Mouse (Mus musculus): ENCODE measurements at regions not wholly inside any gene's neighbourhood (a gene's known extent, or its start where the extent isn't known, plus 50 kb on each side); places are given as distances from the start of the nearest gene placed in this dataset.

DNA sequence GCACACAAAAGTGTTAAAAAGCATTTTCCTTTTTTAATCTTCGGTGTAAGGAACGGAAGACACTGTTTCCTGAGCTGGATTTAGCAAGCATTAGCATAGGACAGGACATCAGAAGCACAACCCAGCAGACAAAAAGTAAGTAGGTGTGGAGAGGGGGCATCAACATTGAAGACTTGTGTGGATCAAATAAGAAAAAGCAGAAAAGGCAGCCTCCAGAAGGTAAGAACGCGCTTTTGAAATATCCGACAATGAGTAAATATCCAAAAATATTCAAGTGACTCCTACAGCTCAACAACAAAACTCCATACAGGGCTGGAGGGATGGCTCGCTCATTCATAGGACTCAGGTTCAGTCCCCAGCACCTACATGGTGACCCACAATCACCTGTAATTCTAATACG is 286.9 kb downstream of the Pdcd6ip start:
- DNase-seq (ENCODE audit: low read depth, low spot score), result no peak

DNA sequence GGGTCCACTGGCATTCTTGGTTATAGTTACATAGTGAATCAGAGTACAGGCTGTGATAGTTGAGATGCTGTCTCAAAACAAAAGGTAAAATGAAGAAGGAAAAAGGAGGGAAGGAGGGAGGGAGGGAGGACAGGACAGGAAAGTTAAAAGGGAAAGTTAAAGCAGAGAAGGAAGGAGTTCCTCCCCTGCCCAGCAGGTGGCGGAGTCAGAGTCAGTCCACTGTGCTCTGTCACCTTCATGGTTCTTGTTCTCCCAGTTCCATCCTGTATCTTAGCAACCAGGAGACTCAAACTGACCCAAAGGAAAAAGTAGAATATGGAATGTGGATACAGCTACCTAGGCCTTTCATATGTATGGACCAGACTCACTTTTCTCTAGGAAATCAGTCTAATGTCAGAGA is 288.3 kb downstream of the Pdcd6ip start:
- peak; percentile 13 for DNase-seq (ENCODE audit: low read depth, low spot score)

DNA sequence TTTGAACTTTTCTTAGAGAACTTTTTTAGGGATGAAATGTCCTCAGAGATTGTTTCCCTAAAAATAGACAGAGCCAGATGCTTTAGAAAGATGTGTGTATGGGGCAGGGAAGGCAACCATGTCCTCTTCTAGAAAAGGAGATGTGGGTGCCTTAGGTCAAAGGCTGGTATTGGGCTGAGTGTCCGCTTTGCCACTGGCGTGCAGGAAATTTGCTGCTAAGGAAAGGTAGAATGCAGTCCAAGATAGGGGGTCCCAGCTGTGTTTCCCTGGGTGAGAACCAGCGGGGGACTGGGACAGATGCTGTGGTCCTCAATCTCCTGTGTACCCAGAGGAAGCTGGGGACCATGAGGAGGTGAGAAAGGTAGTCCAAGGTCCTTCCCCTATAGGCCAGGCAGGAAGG is 291.0 kb downstream of the Pdcd6ip start:
- DNase-seq (ENCODE audit: low read depth, low spot score), result no peak

DNA sequence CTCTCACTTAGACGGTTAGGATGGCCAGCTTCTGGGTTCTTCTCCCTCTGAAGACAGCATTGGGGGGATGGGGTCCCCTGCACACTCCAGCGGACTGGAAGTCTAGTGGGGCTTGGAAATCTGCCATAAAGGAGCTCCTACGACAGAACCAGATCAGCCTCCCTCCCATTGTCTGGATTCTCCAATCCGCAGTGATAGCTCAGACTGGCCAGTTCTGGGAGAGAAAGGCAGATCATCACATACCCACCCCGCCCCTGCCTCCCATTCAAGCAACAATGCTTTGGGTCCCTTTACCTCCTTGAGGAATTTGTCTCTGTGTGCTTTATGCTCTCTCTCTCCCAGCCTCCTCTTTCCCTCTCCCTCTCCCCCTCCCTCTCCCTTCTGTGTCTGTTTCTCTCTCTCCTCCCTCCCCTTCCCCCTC is 292.5 kb downstream of the Pdcd6ip start:
- no peak for DNase-seq (ENCODE audit: low read depth, low spot score)

DNA sequence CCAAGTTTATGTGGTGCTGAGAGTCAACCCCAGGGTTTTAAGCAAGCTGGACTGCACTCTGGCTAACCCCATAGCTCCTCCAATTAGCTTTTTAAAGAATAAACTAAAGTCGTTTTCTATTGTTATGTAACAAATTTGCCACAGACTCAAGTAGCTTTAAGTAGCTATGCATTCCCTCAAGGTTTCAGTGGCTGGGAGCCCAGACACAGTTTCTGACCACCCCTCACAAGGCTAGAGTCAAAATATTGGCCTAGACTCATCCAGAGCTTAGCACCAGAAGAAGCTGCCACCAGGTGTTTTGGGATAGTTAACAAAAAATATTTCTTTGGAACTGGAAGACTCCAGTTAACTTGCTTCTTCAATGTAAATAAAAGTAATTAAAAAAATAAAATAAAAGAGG is 293.4 kb downstream of the Pdcd6ip start:
- DNase-seq (ENCODE audit: low read depth, low spot score), result no peak

DNA sequence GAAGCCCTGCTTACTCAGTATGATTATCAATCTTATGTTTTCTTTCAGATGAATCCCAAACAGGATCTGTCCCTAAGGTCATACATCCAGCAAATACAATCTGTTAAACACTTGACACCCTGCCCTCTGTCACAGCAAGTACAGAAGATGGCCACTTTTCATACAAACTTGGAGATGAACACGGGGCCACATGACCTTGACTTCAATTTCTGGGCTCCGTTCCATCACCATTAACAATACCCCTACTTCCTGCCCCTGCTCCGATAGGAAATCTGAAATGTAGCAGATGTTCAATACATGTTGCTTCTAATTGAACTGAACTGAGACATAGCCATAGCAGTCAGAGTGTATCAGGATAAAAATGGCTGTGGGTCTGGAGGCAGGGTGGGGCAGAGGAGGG is 294.2 kb downstream of the Pdcd6ip start:
- no peak for DNase-seq (ENCODE audit: low read depth, low spot score)

DNA sequence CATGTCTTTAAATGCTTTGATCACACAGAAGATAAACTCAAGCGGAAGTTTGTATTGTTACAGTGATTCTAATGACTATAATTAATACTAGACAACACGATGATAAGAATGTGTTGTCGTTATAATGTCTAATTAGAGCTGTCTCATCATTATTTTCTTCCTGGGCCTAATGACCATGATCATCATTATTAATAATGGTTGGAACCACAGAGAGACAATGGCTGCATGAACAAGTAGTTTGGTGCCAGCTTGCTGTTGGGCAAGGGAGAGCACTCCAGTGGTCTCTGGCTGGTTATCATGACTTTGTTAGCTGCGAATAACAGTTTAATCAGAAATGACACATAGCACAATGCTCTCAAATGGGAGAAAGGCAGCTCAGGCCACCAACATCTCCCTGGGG is 296.4 kb downstream of the Pdcd6ip start:
- no peak for DNase-seq (ENCODE audit: low read depth, low spot score)

DNA sequence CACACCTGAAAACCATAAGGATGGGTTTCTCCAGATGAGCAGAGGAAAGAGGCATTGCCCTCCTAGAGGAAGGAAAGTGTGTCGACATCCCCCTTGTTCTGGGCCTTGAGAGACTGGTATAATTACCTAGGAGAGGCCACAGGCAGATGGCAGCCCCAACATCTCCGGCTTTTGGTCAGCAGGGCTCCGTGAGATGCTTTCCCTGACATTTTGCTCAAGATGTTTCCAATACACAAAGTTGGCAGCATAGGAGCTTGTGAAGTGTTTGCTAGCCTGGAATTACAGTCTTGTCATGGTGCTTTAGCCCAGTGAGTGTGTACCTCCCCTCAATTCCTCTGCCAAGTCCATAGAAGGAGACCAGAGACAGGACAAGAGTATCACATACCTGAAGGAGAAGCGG is 299.5 kb downstream of the Pdcd6ip start:
- no peak for DNase-seq (ENCODE audit: low read depth, low spot score)

DNA sequence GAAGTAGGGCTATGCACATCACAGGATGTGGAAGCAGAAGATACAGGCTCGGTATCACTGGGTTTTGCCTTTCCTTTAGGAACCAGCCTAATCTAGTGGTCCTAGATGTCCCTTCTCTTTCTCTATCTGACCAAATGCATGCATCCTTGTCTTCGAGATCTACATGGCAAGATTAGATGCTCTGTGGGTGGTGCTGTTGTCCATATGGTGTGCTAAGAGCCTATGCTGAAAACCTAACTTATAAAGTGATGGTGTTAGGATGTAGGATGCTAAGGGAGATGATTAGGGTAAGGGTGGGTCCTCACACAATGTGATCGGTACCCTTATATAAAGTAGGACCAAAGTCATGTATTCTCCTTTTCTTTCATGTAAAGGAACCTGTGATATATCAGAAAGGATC is 313.7 kb downstream of the Pdcd6ip start:
- no peak for DNase-seq (ENCODE audit: low read depth, low spot score)

DNA sequence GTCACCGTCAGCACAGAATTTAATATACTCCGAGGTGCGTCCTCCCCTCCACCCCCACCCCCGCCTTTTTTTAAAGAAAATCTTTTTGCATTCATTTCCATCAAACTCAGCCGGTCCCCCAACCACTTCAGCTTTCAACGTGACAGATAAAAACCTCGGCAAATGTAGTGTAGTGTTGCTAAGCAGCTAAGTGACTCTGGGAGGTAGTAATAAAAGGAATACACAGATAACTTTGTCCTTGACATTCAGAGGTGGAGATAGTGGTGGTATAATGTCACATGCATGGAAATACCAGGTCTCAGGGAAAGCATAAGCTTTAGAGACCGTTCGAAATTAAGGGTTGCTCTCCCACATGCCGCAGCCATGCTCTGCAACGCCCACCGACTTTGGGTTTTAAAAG is 320.7 kb downstream of the Pdcd6ip start:
- DNase-seq (ENCODE audit: low read depth, low spot score), result no peak

DNA sequence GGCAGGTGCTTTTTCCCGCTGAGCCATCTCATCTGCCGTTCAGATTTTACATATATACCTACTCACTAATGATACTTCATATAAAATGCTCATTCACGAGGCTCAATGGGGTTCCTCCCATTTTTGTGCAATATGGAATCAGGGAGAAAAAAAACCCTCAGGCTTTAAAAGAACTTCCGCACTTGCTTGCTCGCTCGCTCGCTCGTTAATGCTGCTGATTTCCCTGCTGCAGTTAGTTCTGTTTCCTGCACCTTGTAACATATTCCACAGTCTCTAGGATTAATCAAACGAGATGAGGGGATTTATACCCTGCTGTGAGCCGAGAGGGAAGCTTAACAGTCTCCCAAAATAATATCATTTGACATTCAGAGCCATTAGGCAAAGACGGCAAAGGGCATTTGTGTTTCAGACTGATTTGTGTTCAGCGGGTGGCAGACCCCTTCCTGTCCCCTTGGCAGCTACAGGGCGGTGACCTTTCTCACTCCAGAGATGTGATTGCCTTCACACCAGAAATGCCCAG is 326.4 kb downstream of the Pdcd6ip start:
- no peak for DNase-seq (ENCODE audit: low read depth, low spot score)

DNA sequence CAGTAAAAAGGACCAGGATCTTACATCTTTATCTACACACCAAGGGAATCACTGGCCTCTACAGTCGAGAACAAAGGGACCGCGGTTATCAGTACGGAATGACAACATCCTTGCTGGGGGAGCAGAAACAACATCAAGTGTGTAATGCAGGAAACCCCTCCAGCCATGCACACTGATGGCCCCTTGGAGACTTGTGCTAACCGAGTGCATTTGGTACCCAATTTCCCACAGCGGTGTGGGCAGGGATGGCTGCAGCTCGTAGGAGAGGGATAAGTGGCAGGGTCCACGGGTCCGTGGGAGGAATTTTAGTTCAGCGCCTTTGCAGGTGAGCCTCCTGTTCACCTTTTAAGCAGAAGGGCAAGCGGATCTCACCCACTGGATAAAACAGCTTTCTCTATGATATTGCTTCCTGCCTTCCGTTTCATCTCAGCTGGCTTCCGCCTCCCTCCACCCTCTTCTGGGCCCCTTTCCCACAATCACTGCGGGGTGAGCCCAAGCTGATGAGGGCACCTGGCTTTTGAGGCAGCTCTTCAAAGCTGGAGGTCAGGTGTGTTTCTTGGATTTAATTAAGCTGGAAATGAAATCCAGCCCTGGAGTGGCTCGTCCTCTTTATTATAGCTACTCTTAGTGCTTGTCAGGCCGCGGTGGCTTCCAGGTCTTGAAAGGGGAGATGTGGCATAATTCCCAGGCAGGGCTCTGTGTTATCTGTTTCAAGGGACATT is 327.5 kb downstream of the Pdcd6ip start:
- DNase-seq (ENCODE audit: low read depth, low spot score), result no peak

DNA sequence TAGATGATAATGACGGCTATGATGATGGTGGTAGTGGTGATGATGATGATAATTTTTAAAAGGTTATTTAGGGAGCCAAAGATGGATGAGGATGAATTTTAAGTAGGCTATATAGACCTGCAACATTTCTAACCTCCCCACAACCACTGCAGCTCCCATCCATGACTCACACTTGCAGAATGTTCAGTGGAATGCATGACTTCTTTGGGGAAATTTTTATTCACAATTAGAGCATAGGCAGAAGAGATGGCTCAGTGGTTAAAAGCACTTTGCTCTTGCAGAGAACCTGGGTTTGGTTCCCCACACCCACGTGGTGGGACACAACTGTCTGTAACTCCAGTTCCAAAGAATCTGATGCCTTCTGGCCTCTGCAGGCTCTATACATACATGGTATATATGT is 329.5 kb downstream of the Pdcd6ip start:
- DNase-seq (ENCODE audit: low read depth, low spot score), result peak; percentile 43

DNA sequence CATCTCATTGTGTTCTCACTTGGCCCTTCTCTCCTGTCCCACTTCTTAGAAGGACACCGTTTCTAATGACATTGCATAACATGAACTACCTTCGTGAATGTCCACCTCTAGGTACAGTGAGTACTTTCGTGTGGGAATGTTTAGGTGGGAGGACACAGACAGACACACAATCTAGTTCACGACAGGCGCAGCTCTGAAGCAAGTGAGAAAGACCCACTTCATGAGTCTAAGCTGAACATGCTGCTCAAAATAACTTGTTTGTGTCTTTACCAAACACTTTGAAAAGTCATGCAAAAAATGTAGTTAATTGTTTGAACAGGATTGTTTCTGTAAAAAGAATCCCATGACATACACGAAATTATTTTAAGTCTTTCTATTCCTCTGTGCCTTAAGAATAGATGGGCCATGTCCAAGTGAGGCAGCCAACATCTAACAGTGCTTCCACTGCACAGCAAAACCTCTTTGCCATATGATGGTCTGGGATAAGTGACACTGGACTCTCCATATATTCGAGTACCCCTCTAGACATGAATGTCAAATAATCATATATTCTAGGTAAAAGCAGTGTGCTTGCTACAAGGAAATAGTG is 336.2 kb downstream of the Pdcd6ip start:
- no peak for DNase-seq (ENCODE audit: low read depth, low spot score)

DNA sequence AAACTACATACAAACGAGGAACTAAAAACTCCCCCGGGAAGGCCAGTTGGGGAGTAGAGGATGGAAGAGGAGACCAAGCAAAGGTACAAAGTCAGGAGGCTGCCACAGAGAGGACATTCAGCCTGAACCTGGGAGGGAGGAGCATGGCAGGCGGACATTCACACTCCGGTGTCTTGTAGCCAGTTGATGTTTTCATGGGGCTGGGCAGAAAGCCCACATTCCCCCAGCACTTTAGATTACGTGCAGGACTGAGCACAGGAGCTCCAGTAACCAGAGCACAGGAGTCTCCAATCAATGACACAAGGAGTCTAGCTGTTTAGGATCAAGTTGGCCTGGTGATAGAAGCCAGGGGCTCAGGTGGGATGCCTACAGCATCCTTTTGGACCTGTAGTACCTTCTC is 360.1 kb downstream of the Pdcd6ip start:
- DNase-seq (ENCODE audit: low read depth, low spot score), result no peak

DNA sequence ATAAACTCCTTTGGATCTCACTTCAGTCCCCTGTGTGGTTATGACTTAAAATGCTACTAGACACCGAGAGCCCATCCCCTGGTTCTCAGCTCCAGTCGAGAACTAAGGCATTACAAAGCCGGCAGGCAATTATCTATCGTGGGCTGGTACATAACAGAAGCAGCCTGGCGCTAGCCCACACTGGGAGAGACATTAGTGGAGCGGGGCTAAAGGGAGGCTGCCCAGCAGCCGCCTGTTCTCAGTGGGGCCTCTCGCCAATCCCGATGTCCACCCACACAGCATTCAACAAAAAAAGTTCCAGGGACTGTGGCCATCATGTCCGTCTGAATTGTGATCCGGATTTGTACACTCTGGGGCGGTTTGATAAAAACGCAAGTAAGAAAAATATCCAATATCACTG is 361.5 kb downstream of the Pdcd6ip start:
- no peak for DNase-seq (ENCODE audit: low read depth, low spot score)

DNA sequence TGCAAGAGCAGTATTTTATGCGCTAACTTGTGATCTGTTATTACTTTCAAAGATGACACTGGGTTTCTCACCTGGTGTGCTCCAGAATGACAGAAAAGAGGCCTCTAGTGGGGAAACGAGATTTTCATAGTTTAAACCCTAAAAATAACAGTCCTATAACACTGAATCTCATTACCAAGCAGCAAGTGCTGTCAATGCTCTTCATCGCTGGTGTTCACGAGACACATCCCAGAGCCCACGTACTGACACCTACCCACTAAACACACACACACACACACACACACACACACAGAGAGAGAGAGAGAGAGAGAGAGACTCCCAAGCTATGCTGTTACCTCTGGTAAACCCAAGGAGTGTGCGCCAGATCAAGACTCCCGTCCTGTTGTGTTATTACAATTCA is 365.9 kb downstream of the Pdcd6ip start:
- no peak for DNase-seq (ENCODE audit: low read depth, low spot score)

DNA sequence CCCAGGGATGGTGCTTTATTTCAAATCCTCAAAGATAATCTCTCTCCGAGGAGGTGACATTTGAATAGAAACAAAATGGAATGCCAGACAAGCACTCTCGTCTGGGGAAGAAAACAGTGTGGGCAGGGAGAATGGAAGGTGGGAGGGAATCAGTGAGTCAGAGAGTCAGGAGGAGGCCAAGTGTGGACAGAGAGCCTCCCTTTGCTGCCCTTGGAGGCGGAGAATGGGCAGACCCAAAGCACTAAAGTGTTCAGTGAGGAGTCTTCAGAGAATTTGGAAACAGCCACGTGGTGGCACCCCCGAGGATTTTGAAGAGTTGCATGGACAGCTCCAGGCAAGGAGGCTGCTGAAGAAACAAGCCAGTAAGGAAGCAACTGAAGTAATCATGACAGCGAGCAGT is 367.2 kb downstream of the Pdcd6ip start:
- DNase-seq (ENCODE audit: low read depth, low spot score), result no peak

DNA sequence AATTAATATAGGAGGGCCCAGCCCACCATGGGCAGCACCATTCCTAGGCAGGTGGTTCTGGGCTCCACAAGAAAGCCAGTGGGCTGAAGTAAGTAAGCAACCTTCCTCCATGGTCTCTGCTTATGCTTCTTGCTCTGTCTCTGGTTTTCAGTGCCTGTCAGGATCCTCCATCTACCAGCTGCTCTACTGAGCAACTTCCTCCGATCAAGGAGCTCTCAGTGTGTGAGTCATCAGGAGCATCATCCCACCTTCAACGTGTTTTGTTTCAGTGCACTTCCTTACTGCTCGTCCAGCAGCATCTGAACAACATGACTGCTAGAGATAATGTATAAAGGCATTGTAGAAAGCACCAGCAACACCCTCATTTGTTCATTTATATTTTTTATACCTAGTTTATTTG is 368.0 kb downstream of the Pdcd6ip start:
- no peak for DNase-seq (ENCODE audit: low read depth, low spot score)

DNA sequence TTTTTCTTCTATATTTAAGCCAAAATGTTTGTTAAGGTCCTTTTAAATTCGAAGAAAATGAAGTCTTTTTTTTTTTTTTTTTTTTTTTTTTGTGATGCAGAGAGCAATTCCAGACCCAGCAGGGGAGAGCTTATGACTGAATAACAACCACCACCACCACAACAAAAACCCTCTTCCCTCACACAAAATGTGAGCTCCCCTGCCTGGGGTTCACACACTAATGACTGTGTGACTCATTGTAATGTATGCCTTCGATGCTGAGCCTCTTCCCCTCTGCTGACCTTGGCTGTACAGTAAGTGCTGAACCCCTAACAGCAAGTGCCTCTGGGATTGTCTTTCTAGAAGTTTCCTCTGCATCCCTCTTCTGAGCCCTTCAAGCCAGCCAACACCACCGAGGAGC is 383.6 kb downstream of the Pdcd6ip start:
- no peak for DNase-seq (ENCODE audit: low read depth, low spot score)

DNA sequence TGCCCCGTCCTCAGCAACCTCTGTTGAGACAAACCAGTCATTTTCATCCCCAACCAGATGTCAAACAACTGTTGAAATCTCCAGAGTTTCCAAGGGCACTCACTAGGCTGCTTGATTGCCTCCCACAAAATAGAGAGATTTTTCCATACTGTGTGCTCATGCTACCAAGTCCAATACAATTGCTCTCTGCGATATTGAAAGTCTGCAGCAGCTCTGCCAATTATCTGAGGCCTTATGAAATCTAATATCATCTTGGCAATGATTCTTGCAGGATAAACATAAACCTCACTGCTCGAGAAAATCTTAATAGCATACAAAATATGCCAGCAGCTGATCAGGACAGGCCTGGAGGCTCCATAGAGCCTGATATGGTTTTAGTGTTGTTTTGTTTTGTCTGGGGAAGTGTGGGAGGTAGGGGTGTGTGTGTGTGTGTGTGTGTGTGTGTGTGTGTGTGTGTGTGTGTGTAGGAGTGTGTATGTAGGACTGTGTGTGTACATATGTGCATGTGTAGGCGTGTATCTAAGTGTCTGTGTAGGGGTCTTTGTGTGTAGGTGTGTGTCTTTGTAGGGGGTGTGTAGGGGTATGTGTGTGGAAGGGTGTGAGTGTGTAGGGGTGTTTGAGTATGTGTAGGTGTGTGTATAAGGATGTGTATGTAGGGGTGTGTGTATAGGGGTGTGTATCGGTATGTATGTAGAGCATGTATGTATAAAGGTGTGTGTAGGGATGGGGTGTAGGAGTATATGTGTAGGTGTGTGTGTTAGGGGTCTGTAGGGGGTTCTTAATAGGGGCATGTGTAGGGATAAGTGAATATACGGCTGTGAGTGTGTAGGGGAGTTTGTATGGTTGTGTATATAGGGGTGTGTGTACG is 398.1 kb downstream of the Pdcd6ip start:
- no peak for DNase-seq (ENCODE audit: low read depth, low spot score)

DNA sequence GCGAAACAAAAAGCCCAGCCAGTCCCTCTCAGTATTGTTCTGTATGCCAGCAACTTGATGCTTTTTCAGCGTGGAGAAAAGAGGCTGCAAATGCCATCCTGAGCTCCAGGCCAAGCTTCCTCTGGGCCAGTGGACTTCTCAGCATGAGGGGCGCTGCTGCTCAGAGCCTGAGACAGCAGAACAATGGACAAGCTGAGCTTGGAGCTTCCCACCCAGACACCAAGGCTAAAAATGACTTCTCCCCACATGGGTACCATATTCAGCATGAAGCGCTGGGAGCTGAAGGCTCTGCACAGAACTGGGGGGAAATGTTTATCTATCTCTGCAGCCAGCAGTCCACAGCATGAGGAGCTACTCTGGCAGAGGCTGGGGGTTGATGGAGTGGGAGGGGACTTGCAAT is 402.3 kb downstream of the Pdcd6ip start:
- no peak for DNase-seq (ENCODE audit: low read depth, low spot score)

DNA sequence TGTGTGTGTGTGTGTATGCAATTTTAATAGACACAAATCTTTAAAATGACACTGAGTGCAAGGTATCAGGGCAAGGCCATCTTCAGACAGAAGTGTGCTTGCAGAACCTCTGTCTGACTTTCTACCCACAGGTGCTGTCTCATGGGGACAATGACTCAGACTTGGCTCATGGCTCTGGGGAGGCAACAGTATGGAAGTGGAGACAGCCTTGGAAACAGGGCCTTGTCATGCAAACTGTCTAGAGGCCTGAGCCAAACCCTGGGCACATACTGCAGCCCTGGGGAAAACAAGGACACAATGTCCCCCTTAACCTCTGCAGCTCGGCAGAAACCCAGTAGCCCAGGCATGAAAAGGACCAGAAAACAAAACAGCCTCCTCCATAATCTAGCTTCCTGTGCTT is 405.6 kb downstream of the Pdcd6ip start:
- no peak for DNase-seq (ENCODE audit: low read depth, low spot score)

Measured in 3T3-L1 (cell line).